ENCODE assay signal across 8 mouse cellular contexts in genomic region chr19:10203146-10203847, GRCm38 (mm10). TPM values are rescaled to one million over a fixed set of nuclear protein-coding genes. Genes with fewer than 3 reads are reported as not detected.
DNase-seq lines count a peak whose midpoint lies in the region; ATAC-seq and TF ChIP-seq lines count a peak whose summit lies in the region.

No protein-coding gene starts in this region.

- WGBS in embryonic facial prominence, embryonic 13.5 days, result 2% methylated on average over 23 of the region's 23 CpGs
- 1% methylated on average over 23 of the region's 23 CpGs for WGBS in limb, embryonic 14.5 days

- no peaks in the 10 kb centered on the region for H3K9me3 ChIP-seq in megakaryocyte, embryonic 14.5 days
- no peaks in the 10 kb centered on the region for H3K9me3 ChIP-seq in embryonic facial prominence, embryonic 13.5 days
- no peaks in the 10 kb centered on the region for H3K9me3 ChIP-seq in limb, embryonic 14.5 days (ENCODE audit: control insufficient read depth, low read length)

- ATAC-seq in megakaryocyte, adult 5-6 weeks (ENCODE audit: poor library complexity, severe bottlenecking), result no peak
- ATAC-seq in embryonic facial prominence, embryonic 13.5 days (ENCODE audit: insufficient number of reproducible peaks, insufficient read depth, low FRiP score, low TSS enrichment, low read depth), result peak; percentile 29; the same call in 1 of the 2 replicates
- ATAC-seq in limb, embryonic 14.5 days (ENCODE audit: low FRiP score, low read depth), result peak; percentile 41; the same call in 1 of the 2 replicates

- H3K36me3 ChIP-seq in megakaryocyte, embryonic 14.5 days (replicated peaks; ENCODE audit: low read length), result peaks cover 59% of the 10 kb centered on the region
- H3K36me3 ChIP-seq in embryonic facial prominence, embryonic 13.5 days, result peaks cover 54% of the 10 kb centered on the region
- peaks cover 48% of the 10 kb centered on the region for H3K36me3 ChIP-seq in limb, embryonic 14.5 days (ENCODE audit: control insufficient read depth, insufficient read depth, low read length)

- H3K4me1 ChIP-seq in megakaryocyte, embryonic 14.5 days, result peaks cover 50% of the 10 kb centered on the region
- H3K4me1 ChIP-seq in embryonic facial prominence, embryonic 13.5 days, result peaks cover 17% of the 10 kb centered on the region
- H3K4me1 ChIP-seq in limb, embryonic 14.5 days (ENCODE audit: control insufficient read depth, insufficient read depth, low read length), result peaks cover 8% of the 10 kb centered on the region

- H3K27ac ChIP-seq in embryonic facial prominence, embryonic 13.5 days, result peak overlapping the region; percentile 83
- H3K27ac ChIP-seq in limb, embryonic 14.5 days (replicated peaks; ENCODE audit: low read depth, low read length), result peak overlapping the region; percentile 48

- H3K9ac ChIP-seq in embryonic facial prominence, embryonic 13.5 days, result peak overlapping the region; percentile 93
- H3K9ac ChIP-seq in limb, embryonic 14.5 days (ENCODE audit: low read depth, low read length, severe bottlenecking), result peak overlapping the region; percentile 77

- peak overlapping the region; percentile 93 for H3K4me3 ChIP-seq in megakaryocyte, embryonic 14.5 days (replicated peaks)
- H3K4me3 ChIP-seq in embryonic facial prominence, embryonic 13.5 days, result peak overlapping the region; percentile 90
- H3K4me3 ChIP-seq in limb, embryonic 14.5 days (replicated peaks; ENCODE audit: low read length), result peak overlapping the region; percentile 90

- DNase-seq in limb, embryonic 14.5 days (ENCODE audit: low spot score), result no peak
- peak; percentile 30 to 65 for DNase-seq in spleen, postnatal 36 days (ENCODE audit: low spot score in 2 of 2)
- DNase-seq in embryo, embryonic 11 days, result no peak
- no peak for DNase-seq in urinary bladder, postnatal 4 days (ENCODE audit: low spot score in 2 of 2)
- DNase-seq in testis, postnatal 14 days (ENCODE audit: low spot score), result no peak

- TF ChIP-seq POLR2A in limb, embryonic 14.5 days (IDR thresholded peaks at IDR 0.05; ENCODE audit: borderline replicate concordance, extremely low read depth, insufficient read depth, insufficient read length), result 0 out of 2 replicates have a peak, but pooled peaks have one; percentile 38

- H3K4me2 ChIP-seq in embryonic facial prominence, embryonic 13.5 days, result peak overlapping the region; percentile 90
- peak overlapping the region; percentile 88 for H3K4me2 ChIP-seq in limb, embryonic 14.5 days (replicated peaks; ENCODE audit: low read depth, low read length, severe bottlenecking)

- no peaks in the 10 kb centered on the region for H3K27me3 ChIP-seq in megakaryocyte, embryonic 14.5 days (replicated peaks)
- no peaks in the 10 kb centered on the region for H3K27me3 ChIP-seq in embryonic facial prominence, embryonic 13.5 days
- no peaks in the 10 kb centered on the region for H3K27me3 ChIP-seq in limb, embryonic 14.5 days (ENCODE audit: control insufficient read depth, insufficient read depth, low read length)

RNA-seq across cellular contexts. Expression of gene Tmem258, which starts 0.5 kb away (rescaled TPM):
- 17.7 TPM in 1 of 2 replicates, not detected in the other for polyA plus RNA-seq in megakaryocyte, embryonic 14.5 days (2012; ENCODE audit: insufficient read depth, low replicate concordance)
- 182 and 197 TPM in 2 replicates for total RNA-seq in megakaryocyte, adult 5-6 weeks (2015)
- total RNA-seq in megakaryocyte, adult 5-6 weeks (2017), result 163 and 204 TPM in 2 replicates
- 485 and 486 TPM in 2 replicates for polyA plus RNA-seq in embryonic facial prominence, embryonic 13.5 days (2015; fragmentation: Nextera tagmentation; extraction: Ambion mirVana)
- 178 and 186 TPM in 2 replicates for polyA plus RNA-seq in limb, embryonic 14.5 days (2012; rRNA removed)
- polyA plus RNA-seq in limb, embryonic 14.5 days (2014; fragmentation: Nextera tagmentation; extraction: Ambion mirVana), result 484 and 516 TPM in 2 replicates

RNA-seq across cellular contexts. Expression of gene Fen1, which starts 0.7 kb away (rescaled TPM):
- 2.6 and 18.8 TPM in 2 replicates for polyA plus RNA-seq in megakaryocyte, embryonic 14.5 days (2012; ENCODE audit: insufficient read depth, low replicate concordance)
- total RNA-seq in megakaryocyte, adult 5-6 weeks (2015), result 30.7 and 33.9 TPM in 2 replicates
- 60.5 and 62.9 TPM in 2 replicates for total RNA-seq in megakaryocyte, adult 5-6 weeks (2017)
- polyA plus RNA-seq in embryonic facial prominence, embryonic 13.5 days (2015; fragmentation: Nextera tagmentation; extraction: Ambion mirVana), result 69.3 and 88.1 TPM in 2 replicates
- 37.3 and 40.8 TPM in 2 replicates for polyA plus RNA-seq in limb, embryonic 14.5 days (2012; rRNA removed)
- 58.2 and 61.2 TPM in 2 replicates for polyA plus RNA-seq in limb, embryonic 14.5 days (2014; fragmentation: Nextera tagmentation; extraction: Ambion mirVana)

RNA-seq across cellular contexts. Expression of gene Fads1, which starts 20.6 kb away (rescaled TPM):
- polyA plus RNA-seq in megakaryocyte, embryonic 14.5 days (2012; ENCODE audit: insufficient read depth, low replicate concordance), result 76.5 and 120 TPM in 2 replicates
- 12.3 and 12.6 TPM in 2 replicates for total RNA-seq in megakaryocyte, adult 5-6 weeks (2015)
- 5.3 and 9.6 TPM in 2 replicates for total RNA-seq in megakaryocyte, adult 5-6 weeks (2017)
- 93.6 and 104 TPM in 2 replicates for polyA plus RNA-seq in embryonic facial prominence, embryonic 13.5 days (2015; fragmentation: Nextera tagmentation; extraction: Ambion mirVana)
- polyA plus RNA-seq in limb, embryonic 14.5 days (2012; rRNA removed), result 87.3 and 116 TPM in 2 replicates
- 81.1 and 81.3 TPM in 2 replicates for polyA plus RNA-seq in limb, embryonic 14.5 days (2014; fragmentation: Nextera tagmentation; extraction: Ambion mirVana)

RNA-seq across cellular contexts. Expression of gene Myrf, which starts 37.3 kb away (rescaled TPM):
- 0.34 and 0.56 TPM in 2 replicates for polyA plus RNA-seq in megakaryocyte, embryonic 14.5 days (2012; ENCODE audit: insufficient read depth, low replicate concordance)
- 0.22 and 0.27 TPM in 2 replicates for total RNA-seq in megakaryocyte, adult 5-6 weeks (2015)
- 0.04 TPM in 1 of 2 replicates, not detected in the other for total RNA-seq in megakaryocyte, adult 5-6 weeks (2017)
- 0.91 and 1.4 TPM in 2 replicates for polyA plus RNA-seq in embryonic facial prominence, embryonic 13.5 days (2015; fragmentation: Nextera tagmentation; extraction: Ambion mirVana)
- polyA plus RNA-seq in limb, embryonic 14.5 days (2012; rRNA removed), result 4.4 and 7.0 TPM in 2 replicates
- polyA plus RNA-seq in limb, embryonic 14.5 days (2014; fragmentation: Nextera tagmentation; extraction: Ambion mirVana), result 1.1 and 1.4 TPM in 2 replicates

Comparison
In these comparisons a context has a peak if more than half of its experiments do, and no peak if none do; other contexts are left out.
1. DNase-seq: peak in spleen, postnatal 36 days (2 of 2); none in limb, embryonic 14.5 days (single experiment), embryo, embryonic 11 days (single experiment), urinary bladder, postnatal 4 days (0 of 2) and testis, postnatal 14 days (single experiment).
2. Peak in every context shown above with its lines, with median percentiles within 50 percentile points of each other: H3K4me3 ChIP-seq.